Mouse (Mus musculus) macrophage (primary cell): ENCODE measurements around the gene Lipa. TPM values are rescaled to one million over a fixed set of nuclear protein-coding genes. Genes with fewer than 3 reads are reported as not detected.

Source experiments
- H3K27ac ChIP-seq: fragments of 350-480 bp; formaldehyde crosslinking; 2 replicates; pipeline ENCODE4 v1.9.0; 2021
- H3K36me3 ChIP-seq: fragments of 350-480 bp; formaldehyde crosslinking; 2 replicates; pipeline ENCODE4 v1.9.0; 2021; ENCODE audit errors: inconsistent target
- H3K4me3 ChIP-seq: fragments of 350-480 bp; formaldehyde crosslinking; 2 replicates; pipeline ENCODE4 v1.9.0; 2021; ENCODE audit errors: inconsistent target
- H3K79me2 ChIP-seq: fragments of 350-480 bp; formaldehyde crosslinking; 2 replicates; pipeline ENCODE4 v1.9.0; 2021; ENCODE audit errors: inconsistent target
- WGBS: methylation state at CpG from one replicate; pipeline ENCODE4 v1.1.7; 2026; ENCODE audit warnings: inconsistent platforms; ENCODE audit not compliant: missing documents; 5-methylcytosine and 5-hydroxymethylcytosine counted together
- polyA plus RNA-seq: library from polyadenylated mRNA; stranded (reverse); fragments of 250-400 nt; gene quantifications from 3 replicates; pipeline ENCODE4 v1.2.4, GENCODE M21; 2018; ENCODE audit warnings: inconsistent platforms

The Lipa gene
- polyA plus RNA-seq, 1 experiment from 2014 or later = 1,428 TPM

- 23% methylated on average over 4 of the region's 4 CpGs for WGBS
- H3K27ac ChIP-seq = no peak overlapping the region
- H3K4me3 ChIP-seq = peak overlapping the region; percentile 65
- peaks cover 26% of the 10 kb centered on the region; the same call in 1 of the 2 replicates for H3K79me2 ChIP-seq
- H3K36me3 ChIP-seq = no peaks in the 10 kb centered on the region
These were observed 22.9 kb upstream of the Lipa start for GRCm38 (mm10) chr19:34550205-34550533.

- H3K4me3 ChIP-seq = no peak overlapping the region
- H3K36me3 ChIP-seq = no peaks in the 10 kb centered on the region
- H3K79me2 ChIP-seq = peaks cover 14% of the 10 kb centered on the region; the same call in 1 of the 2 replicates
- H3K27ac ChIP-seq = no peak overlapping the region
- 23% methylated on average over 7 of the region's 7 CpGs for WGBS
These were observed 20.7 kb upstream of the Lipa start for GRCm38 (mm10) chr19:34547976-34548375.

GRCm38 (mm10) chr19:34546211-34546610, 18.9 kb upstream of the Lipa start:
- H3K4me3 ChIP-seq = no peak overlapping the region
- no peaks in the 10 kb centered on the region for H3K79me2 ChIP-seq
- H3K36me3 ChIP-seq = no peaks in the 10 kb centered on the region
- 92% methylated on average over 4 of the region's 4 CpGs for WGBS
- no peak overlapping the region for H3K27ac ChIP-seq

- WGBS = 43% methylated on average over 1 of the region's 1 CpGs
- no peaks in the 10 kb centered on the region for H3K36me3 ChIP-seq
- no peaks in the 10 kb centered on the region for H3K79me2 ChIP-seq
- no peak overlapping the region for H3K4me3 ChIP-seq
- no peak overlapping the region for H3K27ac ChIP-seq
These were observed 12.1 kb upstream of the Lipa start for GRCm38 (mm10) chr19:34539422-34539821.

GRCm38 (mm10) chr19:34532061-34532751, 4.9 kb upstream of the Lipa start:
- no peak overlapping the region for H3K27ac ChIP-seq
- 96% methylated on average over 4 of the region's 4 CpGs for WGBS
- H3K4me3 ChIP-seq = no peak overlapping the region
- H3K79me2 ChIP-seq = peaks cover 1% of the 10 kb centered on the region
- no peaks in the 10 kb centered on the region for H3K36me3 ChIP-seq

GRCm38 (mm10) chr19:34526321-34526923, 852 bp downstream of the Lipa start:
- Histone ChIP-seq H3K27ac (peak overlapping the region; percentile 100), H3K36me3 (peaks cover 4% of the 10 kb centered on the region; the same call in 1 of the 2 replicates), H3K4me3 (peak overlapping the region; percentile 94), H3K79me2 (peaks cover 57% of the 10 kb centered on the region)
- 2% methylated on average over 11 of the region's 11 CpGs for WGBS

GRCm38 (mm10) chr19:34524646-34525045, 2.6 kb downstream of the Lipa start:
- peaks cover 69% of the 10 kb centered on the region for H3K79me2 ChIP-seq
- H3K36me3 ChIP-seq = peaks cover 4% of the 10 kb centered on the region; the same call in 1 of the 2 replicates
- peak overlapping the region; percentile 100 for H3K27ac ChIP-seq
- peak overlapping the region; percentile 94 for H3K4me3 ChIP-seq
- WGBS = 84% methylated on average over 9 of the region's 9 CpGs

GRCm38 (mm10) chr19:34523106-34523725, 4.1 kb downstream of the Lipa start:
- Histone ChIP-seq H3K27ac (peak overlapping the region; percentile 100), H3K79me2 (peaks cover 83% of the 10 kb centered on the region), H3K4me3 (no peak overlapping the region), H3K36me3 (peaks cover 13% of the 10 kb centered on the region; the same call in 1 of the 2 replicates)
- 97% methylated on average over 12 of the region's 12 CpGs for WGBS

GRCm38 (mm10) chr19:34521978-34522377, 5.3 kb downstream of the Lipa start:
- WGBS = 17% methylated on average over 1 of the region's 1 CpGs
- Histone ChIP-seq H3K4me3 (no peak overlapping the region), H3K27ac (peak overlapping the region; percentile 100), H3K36me3 (peaks cover 20% of the 10 kb centered on the region; the same call in 1 of the 2 replicates), H3K79me2 (peaks cover 92% of the 10 kb centered on the region)

GRCm38 (mm10) chr19:34521361-34521760, 5.9 kb downstream of the Lipa start:
- 0% methylated on average over 2 of the region's 2 CpGs for WGBS
- H3K27ac ChIP-seq = peak overlapping the region; percentile 100
- peaks cover 22% of the 10 kb centered on the region; the same call in 1 of the 2 replicates for H3K36me3 ChIP-seq
- H3K4me3 ChIP-seq = no peak overlapping the region
- peaks cover 91% of the 10 kb centered on the region for H3K79me2 ChIP-seq

GRCm38 (mm10) chr19:34520051-34520450, 7.2 kb downstream of the Lipa start:
- Histone ChIP-seq H3K36me3 (peaks cover 22% of the 10 kb centered on the region; the same call in 1 of the 2 replicates), H3K27ac (peak overlapping the region; percentile 100), H3K4me3 (no peak overlapping the region), H3K79me2 (peaks cover 84% of the 10 kb centered on the region)
- 45% methylated on average over 4 of the region's 4 CpGs for WGBS

GRCm38 (mm10) chr19:34519646-34520045, 7.6 kb downstream of the Lipa start:
- H3K79me2 ChIP-seq = peaks cover 84% of the 10 kb centered on the region
- WGBS = 48% methylated on average over 3 of the region's 3 CpGs
- peak overlapping the region; percentile 100 for H3K27ac ChIP-seq
- H3K36me3 ChIP-seq = peaks cover 22% of the 10 kb centered on the region; the same call in 1 of the 2 replicates
- no peak overlapping the region for H3K4me3 ChIP-seq

- WGBS = 100% methylated on average over 3 of the region's 3 CpGs
- H3K36me3 ChIP-seq = peaks cover 28% of the 10 kb centered on the region
- H3K79me2 ChIP-seq = peaks cover 84% of the 10 kb centered on the region
- peak overlapping the region; percentile 100 for H3K27ac ChIP-seq
- H3K4me3 ChIP-seq = no peak overlapping the region
These were observed 8.5 kb downstream of the Lipa start for GRCm38 (mm10) chr19:34518786-34519185.

GRCm38 (mm10) chr19:34517812-34518594, 9.3 kb downstream of the Lipa start:
- Histone ChIP-seq H3K79me2 (peaks cover 84% of the 10 kb centered on the region), H3K27ac (peak overlapping the region; percentile 100), H3K36me3 (peaks cover 28% of the 10 kb centered on the region), H3K4me3 (no peak overlapping the region)
- 88% methylated on average over 13 of the region's 13 CpGs for WGBS
